Mouse (Mus musculus) activated CD4-positive, CD25-positive, alpha-beta regulatory T cell (primary cell): Measurements from ENCODE around the gene Kir3dl2. TPM values are rescaled to one million over a fixed set of nuclear protein-coding genes. Genes with fewer than 3 reads are reported as not detected.

Source experiments
- polyA plus RNA-seq, 2 experiments: library from polyadenylated mRNA; unstranded; fragments of 100-300 nt; shearing (Covaris generic); gene quantifications; one replicate each; pipeline ENCODE4 v1.2.1; 2017

Kir3dl2 gene
- not detected for polyA plus RNA-seq

DNA sequence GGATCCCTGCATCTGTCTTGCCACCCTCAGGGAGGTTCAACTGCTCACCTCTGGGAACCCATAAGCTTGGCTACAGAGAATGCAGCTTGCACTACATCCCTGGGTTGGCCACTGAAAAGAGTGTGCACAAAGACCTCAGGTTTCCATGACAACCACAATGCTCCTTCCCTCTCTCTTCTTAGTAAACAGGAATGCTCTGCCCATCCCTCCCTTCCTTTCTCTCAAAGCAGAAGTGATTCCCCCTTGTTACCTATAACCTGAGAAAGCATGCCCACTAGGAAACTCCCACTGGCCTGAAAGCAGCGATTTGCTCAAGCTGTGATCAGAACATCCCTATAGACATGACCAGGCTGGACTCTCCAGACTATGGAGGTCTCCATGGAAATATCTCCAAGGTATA lies at the start of gene Kir3dl2:
Gene Kir3dl2, minus strand, starts transcription at position 101 of the 400 bp plus-strand sequence.

DNA sequence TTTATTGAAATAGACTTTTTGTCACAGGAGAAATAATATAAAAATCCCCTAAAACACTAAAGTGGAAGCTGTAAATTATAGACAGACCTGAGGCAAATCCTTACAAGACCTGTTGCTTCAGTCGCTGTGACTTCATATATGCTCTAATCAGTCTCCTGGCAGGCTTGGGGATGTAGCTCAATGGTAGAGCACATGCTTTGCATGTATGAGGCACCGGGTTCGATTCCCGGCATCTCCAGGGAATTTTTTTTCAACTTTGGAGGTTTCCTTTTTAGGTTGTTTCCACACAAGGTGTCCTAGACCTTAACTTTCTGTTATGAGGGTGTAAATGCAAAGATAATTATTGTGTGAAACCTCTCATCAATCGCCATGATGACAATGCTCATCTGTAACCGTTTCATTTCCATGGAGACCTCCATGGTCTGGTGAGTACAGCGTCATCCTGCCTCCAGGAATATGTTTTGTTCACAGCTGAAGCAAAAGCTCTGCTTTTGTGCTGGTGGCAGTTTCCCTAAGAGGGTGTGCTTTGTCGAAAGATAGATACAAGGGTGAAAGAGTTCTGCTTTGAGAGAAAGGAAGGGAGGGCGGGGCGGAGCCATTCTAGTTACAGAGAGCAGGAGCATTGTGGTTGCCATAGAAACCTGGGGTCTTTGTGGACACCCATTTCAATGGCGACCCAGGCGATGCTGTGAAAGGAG lies 46.5 kb upstream of the Kir3dl2 start, which contains the start of gene Tceal3:
Gene Tceal3, plus strand, starts transcription at position 644 of the 698 bp plus-strand sequence.

DNA sequence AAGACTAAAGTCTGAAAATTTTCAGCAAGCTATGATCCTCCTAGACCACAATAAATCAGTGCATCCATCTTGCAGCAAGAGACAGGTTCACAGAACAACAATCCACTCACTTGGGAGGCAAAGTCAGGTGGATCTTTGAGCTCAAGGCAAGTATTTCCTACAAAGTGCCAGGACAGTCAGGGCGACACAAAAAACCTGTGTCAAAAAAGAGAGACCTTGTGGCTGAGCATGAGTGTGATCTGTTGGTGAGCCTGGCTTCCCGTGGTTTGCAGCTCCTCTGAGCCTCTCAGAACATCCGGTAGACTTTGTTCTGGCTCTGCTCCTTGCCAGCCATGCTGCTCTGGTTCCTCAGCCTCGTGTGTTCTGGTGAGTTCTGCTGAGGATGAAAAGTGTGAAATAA lies 26.2 kb downstream of the Kir3dl2 start, which contains the start of gene Kir3dl1:
Gene Kir3dl1, plus strand, starts transcription at position 301 of the 400 bp plus-strand sequence.

Other genes with a start within 250 kb of the Kir3dl2 start
- gene Kir3dl1, start 26.1 kb downstream of the Kir3dl2 start, polyA plus RNA-seq = not detected
- 1 to 10 TPM in 1 of 2 experiments, under 1 TPM in 1; 0.81 to 1.3 TPM for gene Tceal3, start 46.8 kb upstream of the Kir3dl2 start, polyA plus RNA-seq
- under 1 TPM in 1 of 2 experiments, not detected in 1; 0.09 TPM for gene Tceal1, start 163.9 kb upstream of the Kir3dl2 start, polyA plus RNA-seq
- gene Morf4l2, start 199.6 kb upstream of the Kir3dl2 start, polyA plus RNA-seq = 10 to 100 TPM; 79.5 to 99.9 TPM
- not detected for gene Glra4, start 236.1 kb upstream of the Kir3dl2 start, polyA plus RNA-seq